Mouse (Mus musculus) thymus, adult 2 months (tissue): ENCODE results near the gene Tenm4.

Source experiments
- CTCF ChIP-seq: fragments of 200-500 bp; IDR thresholded peaks from 2 replicates; pipeline ENCODE4 v1.5.1; 2012; ENCODE audit warnings: mild to moderate bottlenecking, control low read depth, low read length, moderate library complexity, borderline replicate concordance; ENCODE audit not compliant: control insufficient read depth, poor library complexity, insufficient read depth; ENCODE audit errors: extremely low read depth
- POLR2A ChIP-seq: fragments of 200-500 bp; IDR thresholded peaks from 2 replicates; pipeline ENCODE4 v1.6.1; 2012; ENCODE audit warnings: mild to moderate bottlenecking, low read length, control low read depth, moderate library complexity; ENCODE audit not compliant: control insufficient read depth, poor library complexity, insufficient read depth; ENCODE audit errors: extremely low read depth

- TF ChIP-seq POLR2A (no peak), CTCF (no peak)
Observed at GRCm38 (mm10) chr7:96807281-96808058, 636.4 kb downstream of the Tenm4 start.
